Mouse (Mus musculus) lung, embryonic 14.5 days (tissue): ENCODE measurements around the gene Fan1. TPM values are rescaled to one million over a fixed set of nuclear protein-coding genes. Genes with fewer than 3 reads are reported as not detected.

Source experiments
- ATAC-seq: fragments of 200-750 bp; cut with Nextera tagmentation; 2 replicates; pipeline ENCODE4 v1.8.0; 2017; ENCODE audit warnings: mild to moderate bottlenecking, moderate TSS enrichment, moderate library complexity; ENCODE audit not compliant: insufficient read depth
- DNase-seq: peaks from one replicate; pipeline ENCODE4 v3.0.0-alpha.2; 2015
- H3K27ac ChIP-seq: fragments of 300-500 bp; sonication (generic); 2 replicates; pipeline ENCODE4 v1.5.1; 2014; ENCODE audit warnings: low read depth, mild to moderate bottlenecking, moderate library complexity
- H3K27me3 ChIP-seq: fragments of 300-500 bp; sonication (generic); 2 replicates; pipeline ENCODE4 v1.6.1; 2014; ENCODE audit warnings: low read length, control low read depth; ENCODE audit not compliant: insufficient read depth
- H3K36me3 ChIP-seq: fragments of 300-500 bp; sonication (generic); 2 replicates; pipeline ENCODE4 v1.6.1; 2014; ENCODE audit warnings: control low read depth; ENCODE audit not compliant: insufficient read depth
- H3K4me1 ChIP-seq: fragments of 300-500 bp; sonication (generic); 2 replicates; pipeline ENCODE4 v1.6.1; 2014; ENCODE audit warnings: antibody characterized with exemption, control low read depth; ENCODE audit not compliant: insufficient read depth
- H3K4me2 ChIP-seq: fragments of 300-500 bp; sonication (generic); 2 replicates; pipeline ENCODE4 v1.6.1; 2014; ENCODE audit warnings: mild to moderate bottlenecking
- H3K4me3 ChIP-seq: fragments of 300-500 bp; sonication (generic); 2 replicates; pipeline ENCODE4 v1.5.1; 2014; ENCODE audit warnings: low read depth, low read length
- H3K9ac ChIP-seq: fragments of 300-500 bp; sonication (generic); 2 replicates; pipeline ENCODE4 v1.6.1; 2014
- H3K9me3 ChIP-seq: fragments of 300-500 bp; sonication (generic); 2 replicates; pipeline ENCODE4 v1.6.1; 2016; ENCODE audit warnings: low read depth, low read length, control low read depth
- CTCF ChIP-seq: IDR thresholded peaks from 2 replicates; pipeline ENCODE4 v1.5.1; 2016; ENCODE audit warnings: antibody characterized with exemption, low read depth
- WGBS: fragments of 180-500 bp; shearing (Covaris S2); extraction: QIAGEN DNeasy Blood & Tissue Kit; methylation state at CpG from one replicate; pipeline ENCODE4 v1.1.7; 2014; 5-methylcytosine and 5-hydroxymethylcytosine counted together
- polyA plus RNA-seq: library from polyadenylated mRNA; unstranded; fragments of >200 nt; fragmentation: Nextera tagmentation; extraction: Ambion mirVana; gene quantifications from 2 replicates; pipeline ENCODE4 v1.2.1, GENCODE M21; 2014

Fan1 gene
- 4.8 and 5.0 TPM in 2 replicates for polyA plus RNA-seq

DNA sequence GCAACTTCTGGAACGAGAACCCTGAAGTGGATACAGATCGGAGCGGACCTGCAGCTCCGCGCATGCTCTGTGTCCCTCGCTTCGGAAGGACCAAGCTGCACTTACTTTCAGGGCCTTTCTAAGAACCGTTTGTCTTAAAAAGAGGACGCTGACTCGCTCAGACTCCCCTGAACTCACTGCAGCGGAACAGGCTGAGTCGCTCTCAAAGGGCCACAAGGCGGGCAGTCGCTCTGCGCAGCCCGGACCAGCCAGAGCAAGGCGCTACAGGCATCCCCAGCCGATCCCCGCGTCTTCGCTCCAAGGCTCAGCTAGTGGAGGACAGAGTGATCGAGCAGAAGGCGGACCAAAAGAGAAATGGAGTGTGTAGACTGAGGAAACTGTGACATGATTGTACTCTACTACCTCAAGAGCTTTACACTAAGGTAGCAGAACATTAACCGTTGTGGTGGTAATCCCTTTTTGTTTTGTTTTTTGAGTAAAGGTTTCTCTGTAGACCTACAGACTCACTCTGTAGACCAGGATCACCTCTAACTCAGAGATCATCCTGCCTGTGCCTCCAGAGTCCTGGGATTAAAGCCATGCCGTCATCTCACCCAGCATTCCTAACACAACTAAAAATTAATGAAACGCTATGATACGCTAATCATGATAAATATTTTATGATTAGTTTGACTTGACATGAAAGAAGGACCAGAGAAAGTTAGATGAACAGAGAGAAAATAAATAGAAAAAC is at the start of gene Fan1:
Gene Fan1, minus strand, starts transcription at position 266 of the 733 bp plus-strand sequence.
- no peaks in the 10 kb centered on the region for H3K4me1 ChIP-seq
- TF ChIP-seq CTCF: peak; percentile 55
- ATAC-seq: peak; percentile 96
- 3% methylated on average over 27 of the region's 27 CpGs for WGBS
- peak within 1 kb of the TSS; percentile 67 for H3K4me2 ChIP-seq
- peaks cover 29% of the 10 kb centered on the region for H3K36me3 ChIP-seq
- DNase-seq: peak; percentile 92
- H3K27ac ChIP-seq: peak within 1 kb of the TSS; percentile 95
- no peaks in the 10 kb centered on the region for H3K27me3 ChIP-seq
- peak within 1 kb of the TSS; percentile 57 for H3K4me3 ChIP-seq
- H3K9me3 ChIP-seq: no peaks in the 10 kb centered on the region
- peak within 1 kb of the TSS; percentile 71 for H3K9ac ChIP-seq

DNA sequence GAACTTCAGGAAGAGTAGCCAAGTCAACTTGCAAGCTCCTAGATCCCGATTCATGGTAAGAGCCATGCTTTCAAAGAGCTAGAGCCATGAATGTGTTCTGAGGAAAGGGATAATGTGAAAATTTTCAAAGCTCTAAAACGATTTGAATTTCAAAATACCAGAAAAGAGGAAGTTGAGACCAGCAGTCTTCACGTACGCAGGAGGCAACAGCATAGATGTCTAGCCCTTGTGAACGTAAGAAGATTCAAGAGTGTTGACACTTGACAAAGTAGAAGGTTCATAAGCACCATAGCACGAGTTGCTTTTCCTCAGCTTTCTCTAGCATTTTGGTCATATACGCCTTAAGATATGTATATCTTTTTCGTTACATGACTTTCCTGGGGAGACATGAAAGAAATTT is 30.1 kb upstream of the Fan1 start:
- H3K4me3 ChIP-seq: no peak overlapping the region
- no peak overlapping the region for H3K9ac ChIP-seq
- no peak overlapping the region for H3K4me2 ChIP-seq
- H3K9me3 ChIP-seq: no peaks in the 10 kb centered on the region
- ATAC-seq (no peak), DNase-seq (no peak)
- WGBS: 87% methylated on average over 8 of the region's 8 CpGs
- H3K27me3 ChIP-seq: no peaks in the 10 kb centered on the region
- H3K36me3 ChIP-seq: peaks cover 6% of the 10 kb centered on the region; the same call in 1 of the 2 replicates
- no peaks in the 10 kb centered on the region for H3K4me1 ChIP-seq
- no peak for TF ChIP-seq CTCF
- no peak overlapping the region for H3K27ac ChIP-seq

DNA sequence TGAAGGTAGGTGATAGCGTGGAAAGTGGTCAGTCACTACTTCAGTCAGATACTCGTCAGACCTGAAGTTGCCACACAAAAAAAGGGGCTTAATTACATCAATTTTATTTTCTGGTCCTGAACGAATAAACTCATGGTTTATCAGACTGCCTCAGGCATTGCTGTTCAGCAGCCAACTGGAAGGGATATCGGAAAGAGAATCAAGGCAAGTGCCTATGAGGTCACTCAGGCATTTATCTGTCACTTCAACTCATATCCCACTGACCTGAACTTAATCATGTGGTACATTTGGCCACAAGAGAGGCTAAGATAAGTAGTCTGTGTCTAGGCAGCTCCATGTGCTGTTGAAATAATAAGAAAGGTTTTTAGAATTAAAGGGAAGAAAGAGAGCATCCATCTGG is 28.6 kb upstream of the Fan1 start:
- Histone ChIP-seq H3K27me3 (no peaks in the 10 kb centered on the region), H3K9me3 (no peaks in the 10 kb centered on the region), H3K36me3 (peaks cover 6% of the 10 kb centered on the region; the same call in 1 of the 2 replicates), H3K4me2 (no peak overlapping the region), H3K4me3 (no peak overlapping the region), H3K27ac (no peak overlapping the region), H3K9ac (no peak overlapping the region), H3K4me1 (no peaks in the 10 kb centered on the region)
- WGBS: 91% methylated on average over 4 of the region's 4 CpGs
- no peak for TF ChIP-seq CTCF
- DNase-seq: no peak
- ATAC-seq: no peak

DNA sequence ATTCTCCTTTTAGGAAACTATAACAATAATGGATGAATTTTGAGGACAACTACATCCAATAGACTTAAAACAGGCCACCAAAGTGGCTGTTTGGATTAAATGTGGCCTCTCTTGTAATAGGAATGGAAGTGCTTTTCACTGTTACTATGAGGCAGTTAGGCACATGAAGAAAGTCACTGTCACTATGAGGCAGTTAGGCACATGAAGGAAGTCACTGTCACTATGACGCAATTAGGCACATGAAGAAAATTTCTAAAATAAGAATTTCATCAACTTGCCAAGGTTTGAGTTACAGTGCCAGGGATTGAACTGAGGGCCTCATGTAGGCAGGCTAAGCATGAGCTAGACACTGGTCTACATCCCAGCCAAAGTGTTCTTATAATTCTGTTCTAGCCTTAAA is 26.8 kb upstream of the Fan1 start:
- no peak for TF ChIP-seq CTCF
- WGBS: 88% methylated on average over 1 of the region's 1 CpGs
- DNase-seq: no peak

DNA sequence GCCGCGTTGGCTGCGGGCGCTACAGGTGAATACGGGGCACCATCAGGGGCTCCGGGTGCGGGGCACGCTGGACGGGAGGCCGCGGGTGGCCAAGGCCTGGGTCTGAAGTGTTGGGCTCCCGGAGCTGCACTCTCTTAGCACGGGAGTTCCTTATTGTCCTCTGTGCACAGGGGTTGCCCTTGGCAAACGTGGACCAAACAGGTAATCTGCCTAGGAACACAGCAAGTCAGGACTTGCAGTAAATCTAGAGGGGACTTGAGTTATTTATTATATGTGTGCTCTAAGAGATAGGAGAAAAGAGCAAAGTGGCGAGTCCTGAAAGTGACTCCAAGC is 18.9 kb upstream of the Fan1 start:
- 1% methylated on average over 15 of the region's 15 CpGs for WGBS
- Histone ChIP-seq H3K9ac (peak overlapping the region; percentile 81), H3K27me3 (no peaks in the 10 kb centered on the region), H3K4me1 (no peaks in the 10 kb centered on the region; the same call in 1 of the 2 replicates), H3K27ac (peak overlapping the region; percentile 69; the same call in 1 of the 2 replicates), H3K4me2 (peak overlapping the region; percentile 72), H3K4me3 (peak overlapping the region; percentile 74), H3K9me3 (no peaks in the 10 kb centered on the region), H3K36me3 (peaks cover 20% of the 10 kb centered on the region)
- ATAC-seq (no peak; the same call in 1 of the 2 replicates), DNase-seq (peak; percentile 40)
- no peak for TF ChIP-seq CTCF

More for the DNA sequence above, 26.8 kb upstream of the Fan1 start:
- no peak for ATAC-seq
- H3K9ac ChIP-seq: no peak overlapping the region
- H3K36me3 ChIP-seq: peaks cover 6% of the 10 kb centered on the region; the same call in 1 of the 2 replicates
- H3K9me3 ChIP-seq: no peaks in the 10 kb centered on the region
- H3K4me1 ChIP-seq: no peaks in the 10 kb centered on the region
- H3K27me3 ChIP-seq: no peaks in the 10 kb centered on the region
- no peak overlapping the region for H3K27ac ChIP-seq
- no peak overlapping the region for H3K4me3 ChIP-seq
- H3K4me2 ChIP-seq: no peak overlapping the region

DNA sequence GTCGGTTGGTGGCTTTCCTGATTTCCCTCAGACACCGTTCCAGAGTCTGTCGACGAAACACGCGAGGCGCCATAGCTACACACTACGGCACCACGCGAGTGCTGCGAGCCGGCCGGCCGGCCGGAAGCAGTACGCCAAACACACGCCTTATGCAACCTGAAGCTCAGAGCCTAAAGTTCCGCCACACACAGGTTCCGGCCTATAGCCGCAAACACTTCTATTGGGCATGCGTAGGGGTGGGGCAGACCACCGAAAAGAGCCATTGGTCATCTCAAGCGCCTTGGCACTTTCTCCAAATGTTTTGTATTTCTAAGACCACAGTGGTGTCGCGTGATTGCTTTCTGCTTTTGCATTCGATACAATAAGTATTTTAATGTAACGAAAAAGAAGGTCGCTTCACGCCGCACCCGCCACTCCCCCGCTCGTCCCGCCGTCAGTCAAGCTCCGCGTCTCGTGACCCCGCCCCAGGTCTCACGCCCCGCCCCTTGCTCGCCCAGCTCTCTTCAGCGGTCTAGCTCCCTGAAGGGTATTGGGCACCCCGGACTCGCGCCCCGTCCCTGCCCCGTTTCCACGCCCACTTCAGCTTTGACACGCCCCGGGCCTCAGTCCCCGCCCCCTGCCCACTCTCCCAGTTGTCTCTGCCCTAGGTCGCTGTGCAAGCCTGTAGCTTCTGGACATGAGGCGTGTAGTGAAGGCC is 18.4 kb upstream of the Fan1 start, which contains the start of the genes Mphosph10 and Mcee:
Gene Mphosph10, minus strand, starts transcription at position 147 of the 697 bp plus-strand sequence.
Gene Mcee, plus strand, starts transcription at position 486 of the 697 bp plus-strand sequence.
- H3K27me3 ChIP-seq: no peaks in the 10 kb centered on the region
- H3K4me3 ChIP-seq: peak within 1 kb of the TSS; percentile 74
- H3K4me2 ChIP-seq: peak within 1 kb of the TSS; percentile 72
- 0 out of 2 replicates have a peak, but pooled peaks have one; percentile 2 for TF ChIP-seq CTCF
- peak within 1 kb of the TSS; percentile 69; the same call in 1 of the 2 replicates for H3K27ac ChIP-seq
- peak within 1 kb of the TSS; percentile 81 for H3K9ac ChIP-seq
- peaks cover 21% of the 10 kb centered on the region for H3K36me3 ChIP-seq
- WGBS: under 1% methylated on average over 54 of the region's 54 CpGs
- ATAC-seq (peak; percentile 99), DNase-seq (peak; percentile 95)
- H3K9me3 ChIP-seq: no peaks in the 10 kb centered on the region
- no peaks in the 10 kb centered on the region; the same call in 1 of the 2 replicates for H3K4me1 ChIP-seq

DNA sequence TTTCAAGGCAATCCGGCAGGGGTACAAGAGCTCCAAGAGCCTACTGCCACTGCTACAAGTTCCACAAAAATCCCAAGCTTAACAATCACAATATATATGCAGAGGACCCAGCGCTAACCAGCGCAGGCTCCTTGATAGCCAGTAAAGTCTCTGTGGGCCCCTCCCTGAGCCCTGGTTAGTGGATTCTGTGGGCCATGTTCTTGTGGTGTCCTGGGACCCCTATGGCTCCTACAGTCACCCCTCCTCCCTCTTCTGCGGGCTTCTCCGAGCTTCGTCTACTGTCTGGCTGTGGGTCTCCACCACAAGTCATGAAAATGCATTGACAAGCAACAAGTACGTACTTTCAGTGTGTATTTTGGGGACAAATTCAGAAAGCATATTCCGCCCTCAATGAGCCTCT is 17.6 kb upstream of the Fan1 start:
- no peaks in the 10 kb centered on the region for H3K27me3 ChIP-seq
- no peak for DNase-seq
- peak overlapping the region; percentile 71 for H3K9ac ChIP-seq
- H3K4me2 ChIP-seq: peak overlapping the region; percentile 72
- peaks cover 28% of the 10 kb centered on the region for H3K36me3 ChIP-seq
- H3K27ac ChIP-seq: no peak overlapping the region; the same call in 1 of the 2 replicates
- no peaks in the 10 kb centered on the region; the same call in 1 of the 2 replicates for H3K4me1 ChIP-seq
- WGBS: 3% methylated on average over 8 of the region's 8 CpGs
- peak overlapping the region; percentile 74 for H3K4me3 ChIP-seq
- H3K9me3 ChIP-seq: no peaks in the 10 kb centered on the region
- no peak for TF ChIP-seq CTCF
- no peak for ATAC-seq
